In the genomic region with DNA sequence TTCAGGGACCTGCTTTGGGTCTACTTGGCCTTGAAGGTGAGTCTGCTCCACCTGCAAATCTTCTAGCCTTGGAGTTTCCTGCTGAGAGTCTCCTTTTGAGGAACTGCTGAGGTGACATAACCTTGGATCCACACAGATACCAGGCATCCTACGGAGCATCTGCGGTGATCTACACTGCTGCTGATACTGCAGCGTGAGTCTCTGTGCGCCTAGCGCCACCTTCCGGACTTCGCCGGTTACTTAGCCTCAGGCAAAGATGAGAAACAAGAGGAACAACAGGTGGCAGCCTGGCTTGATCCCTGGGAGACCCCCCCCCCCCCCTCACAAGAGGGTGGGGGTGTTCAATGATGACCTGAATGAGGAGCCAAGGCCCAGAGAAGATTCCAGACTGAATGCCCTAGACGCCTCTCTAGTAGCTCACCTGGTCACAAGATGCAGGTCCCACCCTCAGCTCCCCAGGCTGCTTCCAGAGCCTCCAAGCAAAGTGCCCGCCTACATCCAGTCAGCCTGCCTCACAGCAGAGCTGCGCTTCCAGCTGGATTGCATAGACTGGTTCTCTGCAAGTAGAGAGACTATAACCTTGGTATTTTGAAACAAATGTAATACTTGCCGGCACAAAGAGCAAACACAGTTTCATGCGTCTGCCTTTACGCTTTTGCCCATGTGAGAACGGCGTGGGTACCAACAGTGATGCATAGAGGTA, we compare ENCODE assay signal across 8 mouse cellular contexts. TPM values are rescaled to one million over a fixed set of nuclear protein-coding genes. Genes with fewer than 3 reads are reported as not detected.
DNase-seq lines count a peak whose midpoint lies in the region; ATAC-seq and TF ChIP-seq lines count a peak whose summit lies in the region.
"Had no signal": no experiment of that assay in that cellular context is flagged by ENCODE, and none has a peak within 500 bp of the region (broad histone marks: within the 10 kb centered on the region; RNA-seq: fewer than 3 reads in every experiment).

No protein-coding gene starts in this region.

- no peaks in the 10 kb centered on the region for H3K4me1 ChIP-seq in forebrain, embryonic 12.5 days
- H3K4me1 ChIP-seq in lung, postnatal 0 days (ENCODE audit: insufficient read depth, low read depth, low read length) = no peaks in the 10 kb centered on the region
- H3K4me1 ChIP-seq: limb, embryonic 12.5 days had no signal

- H3K4me3 ChIP-seq in forebrain, embryonic 12.5 days (replicated peaks) = no peak overlapping the region
- H3K4me3 ChIP-seq in layer of hippocampus, adult 2 months = no peak overlapping the region; the same call in 1 of the 2 replicates
- H3K4me3 ChIP-seq in lung, postnatal 0 days (ENCODE audit: low read depth, low read length) = no peak overlapping the region
- H3K4me3 ChIP-seq: limb, embryonic 12.5 days had no signal

- H3K27me3 ChIP-seq in forebrain, embryonic 12.5 days = peaks cover 11% of the 10 kb centered on the region
- no peaks in the 10 kb centered on the region for H3K27me3 ChIP-seq in lung, postnatal 0 days (replicated peaks; ENCODE audit: insufficient read depth, low read length)

- H3K27ac ChIP-seq in forebrain, embryonic 12.5 days = no peak overlapping the region
- no peak overlapping the region for H3K27ac ChIP-seq in layer of hippocampus, adult 2 months
- H3K27ac ChIP-seq in lung, postnatal 0 days (ENCODE audit: low read length) = no peak overlapping the region
- H3K27ac ChIP-seq: limb, embryonic 12.5 days had no signal

- H3K9ac ChIP-seq in forebrain, embryonic 12.5 days = no peak overlapping the region
- no peak overlapping the region for H3K9ac ChIP-seq in lung, postnatal 0 days (replicated peaks; ENCODE audit: low read depth)
- H3K9ac ChIP-seq: limb, embryonic 12.5 days had no signal

- peak; percentile 8 for DNase-seq in urinary bladder, postnatal 25 days (ENCODE audit: low spot score)
- DNase-seq in urinary bladder, adult 2 months (ENCODE audit: low spot score) = no peak
- DNase-seq in c-Kit-negative CD71-positive TER-119-positive erythroid progenitor cells, embryonic 14.5 days (ENCODE audit: low read depth, low spot score) = peak; percentile 33
- DNase-seq in layer of hippocampus, adult 2 months (ENCODE audit: low spot score in 2 of 2) = peak; percentile 57 to 79
- DNase-seq in lung, postnatal 0 days (ENCODE audit: low spot score) = peak; percentile 15
- peak; percentile 77 to 84 for DNase-seq in right cerebral cortex, postnatal 10 days (ENCODE audit: low spot score in 2 of 2)

- no peaks in the 10 kb centered on the region for H3K36me3 ChIP-seq in forebrain, embryonic 12.5 days (replicated peaks)
- H3K36me3 ChIP-seq in lung, postnatal 0 days (ENCODE audit: insufficient read depth, low read length) = no peaks in the 10 kb centered on the region
- H3K36me3 ChIP-seq: limb, embryonic 12.5 days had no signal

- ATAC-seq in forebrain, embryonic 12.5 days (ENCODE audit: low FRiP score) = 0 out of 2 replicates have a peak, but pooled peaks have one; percentile 39
- ATAC-seq in lung, postnatal 0 days = no peak

- TF ChIP-seq CTCF in layer of hippocampus, adult 2 months (conservative IDR thresholded peaks at IDR 0.05) = peak; percentile 82
- TF ChIP-seq CTCF in lung, postnatal 0 days (IDR thresholded peaks at IDR 0.05) = peak; percentile 73

- H3K9me3 ChIP-seq in forebrain, embryonic 12.5 days = no peaks in the 10 kb centered on the region
- no peaks in the 10 kb centered on the region for H3K9me3 ChIP-seq in lung, postnatal 0 days (ENCODE audit: low read length)
- H3K9me3 ChIP-seq: limb, embryonic 12.5 days had no signal

- WGBS in forebrain, embryonic 12.5 days = 34% methylated on average over 16 of the region's 16 CpGs
- WGBS in lung, postnatal 0 days = 30% methylated on average over 16 of the region's 16 CpGs

- no peak for TF ChIP-seq EP300 in lung, postnatal 0 days (IDR thresholded peaks at IDR 0.05)

- H3K4me2 ChIP-seq in forebrain, embryonic 12.5 days = no peak overlapping the region
- no peak overlapping the region for H3K4me2 ChIP-seq in lung, postnatal 0 days (replicated peaks; ENCODE audit: low read depth, low read length)
- H3K4me2 ChIP-seq: limb, embryonic 12.5 days had no signal

RNA-seq across cellular contexts. Expression of gene Fbxo3, which starts 24.7 kb away (rescaled TPM):
- 51.2 and 54.3 TPM in 2 replicates for polyA plus RNA-seq in urinary bladder, adult 2 months (2012; rRNA removed)
- polyA plus RNA-seq in forebrain, embryonic 12.5 days (2016; fragmentation: Nextera tagmentation; extraction: Ambion mirVana) = 56.3 and 62.9 TPM in 2 replicates
- total RNA-seq in layer of hippocampus, adult 2 months (2021) = 10 to 100 TPM; 47.4 to 47.5 TPM
- polyA plus RNA-seq in lung, postnatal 0 days (2015; fragmentation: Nextera tagmentation; extraction: Ambion mirVana) = 38.3 and 40.9 TPM in 2 replicates

RNA-seq across cellular contexts. Expression of gene 4931422A03Rik, which starts 25.3 kb away (rescaled TPM):
- 0.41 TPM in 1 of 2 replicates, not detected in the other for polyA plus RNA-seq in urinary bladder, adult 2 months (2012; rRNA removed)
- polyA plus RNA-seq in forebrain, embryonic 12.5 days (2016; fragmentation: Nextera tagmentation; extraction: Ambion mirVana) = 2.4 and 2.7 TPM in 2 replicates
- total RNA-seq in layer of hippocampus, adult 2 months (2021) = not detected
- 1.4 and 1.6 TPM in 2 replicates for polyA plus RNA-seq in lung, postnatal 0 days (2015; fragmentation: Nextera tagmentation; extraction: Ambion mirVana)

RNA-seq across cellular contexts. Expression of gene Lmo2, which starts 45.1 kb away (rescaled TPM):
- polyA plus RNA-seq in urinary bladder, adult 2 months (2012; rRNA removed) = 36.3 and 37.0 TPM in 2 replicates
- 29.1 and 39.5 TPM in 2 replicates for polyA plus RNA-seq in forebrain, embryonic 12.5 days (2016; fragmentation: Nextera tagmentation; extraction: Ambion mirVana)
- total RNA-seq in layer of hippocampus, adult 2 months (2021) = 10 to 100 TPM; 20.3 to 22.1 TPM
- polyA plus RNA-seq in lung, postnatal 0 days (2015; fragmentation: Nextera tagmentation; extraction: Ambion mirVana) = 30.6 and 46.5 TPM in 2 replicates
